Mouse (Mus musculus) heart, adult 9 months (tissue): Measurements from ENCODE around the gene Mfap4.

Experiments
- DNase-seq, 2 experiments: peaks; one replicate each; pipeline ENCODE4 v3.0.0; 2022; ENCODE audit warnings: low spot score in 2 of 2

Gene Mfap4

GRCm38 (mm10) chr11:61481239-61482090 lies 3.8 kb upstream of the Mfap4 start:
- no peak for DNase-seq

- no peak for DNase-seq
These were observed 1.9 kb upstream of the Mfap4 start for GRCm38 (mm10) chr11:61483226-61483845.

GRCm38 (mm10) chr11:61484256-61484612 lies 997 bp upstream of the Mfap4 start:
- no peak for DNase-seq

GRCm38 (mm10) chr11:61485541-61486457 lies 568 bp downstream of the Mfap4 start:
- DNase-seq, result no peak

GRCm38 (mm10) chr11:61486458-61487219 lies 1.4 kb downstream of the Mfap4 start:
- DNase-seq, result no peak

GRCm38 (mm10) chr11:61487401-61487800 lies 2.2 kb downstream of the Mfap4 start:
- peak in 1 of 2 experiments; percentile 53 for DNase-seq

- no peak for DNase-seq
These were observed 2.7 kb downstream of the Mfap4 start for GRCm38 (mm10) chr11:61487936-61488335.

- no peak for DNase-seq
These were observed 3.9 kb downstream of the Mfap4 start for GRCm38 (mm10) chr11:61489085-61489484.

GRCm38 (mm10) chr11:61489874-61490273 lies 4.6 kb downstream of the Mfap4 start:
- no peak for DNase-seq

- no peak for DNase-seq
These were observed 5.8 kb downstream of the Mfap4 start for GRCm38 (mm10) chr11:61490944-61491520.

- DNase-seq, result no peak
These were observed 7.6 kb downstream of the Mfap4 start for GRCm38 (mm10) chr11:61492749-61493401.

- DNase-seq, result no peak
These were observed 8.4 kb downstream of the Mfap4 start for GRCm38 (mm10) chr11:61493525-61494128.

- DNase-seq, result peak; percentile 97 to 98
These were observed 9.1 kb downstream of the Mfap4 start, which contains the start of gene Mapk7 for GRCm38 (mm10) chr11:61494129-61494997. TSS of gene Mapk7 (minus strand) at chr11:61494406.

GRCm38 (mm10) chr11:61495528-61495927 lies 10.3 kb downstream of the Mfap4 start:
- no peak for DNase-seq

- no peak for DNase-seq
These were observed 12.3 kb downstream of the Mfap4 start for GRCm38 (mm10) chr11:61497490-61497889.

GRCm38 (mm10) chr11:61498736-61499504 lies 13.7 kb downstream of the Mfap4 start:
- no peak for DNase-seq

- no peak for DNase-seq
These were observed 18.7 kb downstream of the Mfap4 start for GRCm38 (mm10) chr11:61503933-61504332.

- peak; percentile 94 to 98 for DNase-seq
These were observed 19.6 kb downstream of the Mfap4 start, which contains the start of gene B9d1 for GRCm38 (mm10) chr11:61504713-61505257. TSS of gene B9d1 (plus strand) at chr11:61505144.
